Mouse (Mus musculus) embryonic fibroblast, embryonic 13.5 days (primary cell): Measurements from ENCODE around the gene Dpf3.

ENCODE experiments used
- CTCF ChIP-seq: IDR thresholded peaks from 2 replicates; pipeline ENCODE4 v1.5.1; 2011; ENCODE audit warnings: mild to moderate bottlenecking, control low read depth, low read length, moderate library complexity, borderline replicate concordance; ENCODE audit not compliant: insufficient read depth
- POLR2A ChIP-seq: IDR thresholded peaks from 2 replicates; pipeline ENCODE4 v1.6.1; 2011; ENCODE audit warnings: low read depth, mild to moderate bottlenecking, control low read depth, low read length, moderate library complexity

GRCm38 (mm10) chr12:83471760-83472159 lies 15.8 kb downstream of the Dpf3 start:
- no peak for TF ChIP-seq CTCF
- TF ChIP-seq POLR2A, result no peak
